Mouse (Mus musculus): ENCODE data around the gene Nmd3.

DNA sequence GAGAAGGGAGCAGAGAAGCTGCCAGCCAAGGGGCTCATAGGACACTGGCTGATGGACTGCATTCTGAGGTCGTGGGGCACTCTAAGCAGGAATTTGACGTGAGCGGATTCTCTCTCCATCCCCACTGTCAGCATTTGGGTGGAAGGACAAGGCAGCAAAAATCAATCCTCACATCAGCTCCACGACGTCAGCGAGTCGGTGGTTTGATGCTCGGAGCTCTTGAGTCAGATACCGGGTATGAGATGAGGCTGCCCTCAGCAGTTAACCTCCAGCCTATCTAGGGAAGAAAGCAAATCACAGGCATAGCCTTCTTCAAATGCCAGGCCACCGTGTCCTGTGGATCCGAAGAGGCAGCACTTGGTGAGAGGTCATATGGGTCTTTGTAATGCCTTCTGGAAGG is 43.4 kb downstream of the Nmd3 start:
- TF ChIP-seq CTCF (IDR thresholded peaks at IDR 0.05; ENCODE audit: insufficient read depth, low read depth, low read length) (no peak), POLR2A (IDR thresholded peaks at IDR 0.05; ENCODE audit: insufficient read depth, low read depth, low read length) (no peak)
